30 mouse cellular contexts compared by ENCODE assay signal in genomic region chr10:44553648-44554047, GRCm38 (mm10). TPM values are rescaled to one million over a fixed set of nuclear protein-coding genes. Genes with fewer than 3 reads are reported as not detected.
A peak's percentile ranks its signal among the peaks of the same experiment; 100 is the strongest.
DNase-seq lines count a peak whose midpoint lies in the region; ATAC-seq and TF ChIP-seq lines count a peak whose summit lies in the region.
"Had no signal": no experiment of that assay in that cellular context is flagged by ENCODE, and none has a peak within 500 bp of the region (broad histone marks: within the 10 kb centered on the region; RNA-seq: fewer than 3 reads in every experiment).

No protein-coding gene starts in this region.

- H3K27ac ChIP-seq in thymus, adult 2 months (ENCODE audit: control insufficient read depth, insufficient read depth, low read length): no peak overlapping the region
- H3K27ac ChIP-seq: embryonic facial prominence, embryonic 10.5 days; embryonic facial prominence, embryonic 13.5 days; forebrain, embryonic 12.5 days; forebrain, embryonic 15.5 days; heart, adult 2 months; heart, embryonic 10.5 days; heart, embryonic 13.5 days; hindbrain, embryonic 14.5 days; hindbrain, postnatal 0 days had no signal

- peak; percentile 60 for ATAC-seq in common myeloid progenitor, adult 5-6 weeks (replicated peaks; ENCODE audit: low read depth, poor library complexity, severe bottlenecking)
- ATAC-seq: forebrain, embryonic 15.5 days; hindbrain, postnatal 0 days; inflammation-experienced regulatory T-cells, adult 6 months had no signal

- peak; percentile 50 for DNase-seq in 416B (ENCODE audit: low read depth)
- DNase-seq in A20 (ENCODE audit: low read depth, low spot score): peak; percentile 10
- DNase-seq in urinary bladder, postnatal 4 days (ENCODE audit: low spot score in 2 of 2): no peak
- DNase-seq in kidney, postnatal 4 days: no peak
- no peak for DNase-seq in thymus, adult 2 months
- DNase-seq: adrenal gland, postnatal 10 days; adrenal gland, postnatal 36 days; B cell, adult 2 months; cerebellum, adult 11 months; cerebellum, adult 2 months; cerebellum, adult 9-11 months; cerebellum, postnatal 25 days; embryo, embryonic 11 days; gastrocnemius, postnatal 25 days; heart, adult 2 months; heart, postnatal 14 days; heart, postnatal 4 days had no signal

- no peaks in the 10 kb centered on the region for H3K27me3 ChIP-seq in thymus, adult 2 months (ENCODE audit: control insufficient read depth, insufficient read depth, low read length)
- H3K27me3 ChIP-seq: CH12.LX; embryonic facial prominence, embryonic 13.5 days; forebrain, embryonic 12.5 days; forebrain, embryonic 15.5 days; heart, embryonic 13.5 days had no signal

- H3K4me3 ChIP-seq in thymus, adult 2 months (ENCODE audit: control insufficient read depth, insufficient read depth, low read length): no peak overlapping the region
- H3K4me3 ChIP-seq: embryonic facial prominence, embryonic 10.5 days; embryonic facial prominence, embryonic 13.5 days; erythroblast, embryonic 14.5 days; forebrain, embryonic 12.5 days; forebrain, embryonic 15.5 days; heart, adult 2 months; heart, embryonic 10.5 days; heart, embryonic 13.5 days had no signal

- TF ChIP-seq POLR2A in thymus, adult 2 months (IDR thresholded peaks at IDR 0.05; ENCODE audit: control insufficient read depth, extremely low read depth, insufficient read depth, low read length, poor library complexity): no peak

- TF ChIP-seq CTCF in thymus, adult 2 months (IDR thresholded peaks at IDR 0.05; ENCODE audit: borderline replicate concordance, control insufficient read depth, extremely low read depth, insufficient read depth, low read length, poor library complexity): no peak

- no peaks in the 10 kb centered on the region for H3K4me1 ChIP-seq in thymus, adult 2 months (replicated peaks; ENCODE audit: control insufficient read depth, insufficient read depth, low read length)
- H3K4me1 ChIP-seq: embryonic facial prominence, embryonic 10.5 days; embryonic facial prominence, embryonic 13.5 days; forebrain, embryonic 12.5 days; forebrain, embryonic 15.5 days; heart, embryonic 10.5 days had no signal

- H3K36me3 ChIP-seq in thymus, adult 2 months (ENCODE audit: control insufficient read depth, insufficient read depth, low read length): no peaks in the 10 kb centered on the region
- H3K36me3 ChIP-seq: embryonic facial prominence, embryonic 10.5 days; embryonic facial prominence, embryonic 13.5 days; forebrain, embryonic 12.5 days; forebrain, embryonic 15.5 days; G1E; heart, embryonic 13.5 days had no signal

- 100% methylated on average over 1 of the region's 1 CpGs for WGBS in thymus, adult 2 months

RNA-seq across cellular contexts. Expression of gene Prdm1, which starts 25.3 kb away (rescaled TPM):
- 0.27 TPM in 1 of 2 replicates, not detected in the other for total RNA-seq in common myeloid progenitor, adult 5-6 weeks (2017)
- polyA plus RNA-seq in thymus, adult 2 months (2012; rRNA removed): 1.6 and 1.7 TPM in 2 replicates
- polyA plus RNA-seq: erythroblast, embryonic 14.5 days had no signal

Comparison
In these comparisons a context has a peak if more than half of its experiments do, and no peak if none do; other contexts are left out.
1. DNase-seq: peak in 416B (single experiment) and A20 (single experiment); none in urinary bladder, postnatal 4 days (0 of 2), kidney, postnatal 4 days (0 of 2) and thymus, adult 2 months (single experiment).